Mouse (Mus musculus) T-helper 17 cell (primary cell): ENCODE measurements at regions not wholly inside any gene's neighbourhood (a gene's known extent, or its start where the extent isn't known, plus 50 kb on each side); places are given as distances from the start of the nearest gene placed in this dataset.

ENCODE experiments used
- in situ Hi-C, 2 experiments: fragments of 300-600 bp; cut with MboI, MseI; formaldehyde crosslinking; loops; 1 replicate in 1 of 2; 2 replicates in 1 of 2; pipeline ENCODE4 v1.15.1; 2025; ENCODE audit warnings: high pct_unique_total_duplicates in 2 of 2

GRCm38 (mm10) chr13:103970415-103970814 is 50.1 kb upstream of the Erbin start:
- in situ Hi-C loops, result loop anchor here in 1 of 2 experiments (5.0 kb wide), 1 partner anchor 73 kb away; no protein-coding TSS in a partner anchor
